Mouse (Mus musculus) stomach, embryonic 14.5 days (tissue): ENCODE data around the gene Nts. TPM values are rescaled to one million over a fixed set of nuclear protein-coding genes. Genes with fewer than 3 reads are reported as not detected.
A peak's percentile ranks its signal among the peaks of the same experiment; 100 is the strongest.

ENCODE experiments used
- ATAC-seq: fragments of 200-750 bp; cut with Nextera tagmentation; 2 replicates; pipeline ENCODE4 v1.8.0; 2017; ENCODE audit warnings: low read depth, moderate TSS enrichment; ENCODE audit not compliant: insufficient number of reproducible peaks, insufficient read depth, low FRiP score
- H3K27ac ChIP-seq: fragments of 300-500 bp; sonication (generic); 2 replicates; pipeline ENCODE4 v1.5.1; 2014; ENCODE audit warnings: mild to moderate bottlenecking, low read length, moderate library complexity, mixed read lengths
- H3K27me3 ChIP-seq: fragments of 300-500 bp; sonication (generic); 2 replicates; pipeline ENCODE4 v1.6.1; 2014; ENCODE audit warnings: low read length, control low read depth, mixed read lengths; ENCODE audit not compliant: control insufficient read depth, insufficient read depth
- H3K36me3 ChIP-seq: fragments of 300-500 bp; sonication (generic); 2 replicates; pipeline ENCODE4 v1.6.1; 2014; ENCODE audit warnings: mild to moderate bottlenecking, control low read depth, low read length, moderate library complexity, mixed read lengths; ENCODE audit not compliant: control insufficient read depth, insufficient read depth
- H3K4me1 ChIP-seq: fragments of 300-500 bp; sonication (generic); 2 replicates; pipeline ENCODE4 v1.6.1; 2014; ENCODE audit warnings: low read length, control low read depth, mixed read lengths; ENCODE audit not compliant: control insufficient read depth, insufficient read depth
- H3K4me2 ChIP-seq: fragments of 300-500 bp; sonication (generic); replicated peaks from 2 replicates; pipeline ENCODE4 v1.6.1; 2014; ENCODE audit warnings: low read depth, low read length, control low read depth
- H3K4me3 ChIP-seq: fragments of 300-500 bp; sonication (generic); 2 replicates; pipeline ENCODE4 v1.5.1; 2014; ENCODE audit warnings: low read depth, low read length, control low read depth
- H3K9ac ChIP-seq: fragments of 300-500 bp; sonication (generic); replicated peaks from 2 replicates; pipeline ENCODE4 v1.6.1; 2014; ENCODE audit warnings: low read depth, mild to moderate bottlenecking, control low read depth, low read length, moderate library complexity, mixed read lengths
- H3K9me3 ChIP-seq: fragments of 300-500 bp; sonication (generic); 2 replicates; pipeline ENCODE4 v1.6.1; 2016; ENCODE audit warnings: low read depth, low read length, control low read depth; ENCODE audit not compliant: control insufficient read depth
- WGBS: fragments of 180-500 bp; shearing (Covaris S2); extraction: QIAGEN DNeasy Blood & Tissue Kit; methylation state at CpG from one replicate; pipeline ENCODE4 v1.1.7; 2014; 5-methylcytosine and 5-hydroxymethylcytosine counted together
- polyA plus RNA-seq: library from polyadenylated mRNA; unstranded; fragments of >200 nt; fragmentation: Nextera tagmentation; extraction: Ambion mirVana; gene quantifications from 2 replicates; pipeline ENCODE4 v1.2.1, GENCODE M21; 2014

The Nts gene
- polyA plus RNA-seq, result 0.52 and 0.62 TPM in 2 replicates

DNA sequence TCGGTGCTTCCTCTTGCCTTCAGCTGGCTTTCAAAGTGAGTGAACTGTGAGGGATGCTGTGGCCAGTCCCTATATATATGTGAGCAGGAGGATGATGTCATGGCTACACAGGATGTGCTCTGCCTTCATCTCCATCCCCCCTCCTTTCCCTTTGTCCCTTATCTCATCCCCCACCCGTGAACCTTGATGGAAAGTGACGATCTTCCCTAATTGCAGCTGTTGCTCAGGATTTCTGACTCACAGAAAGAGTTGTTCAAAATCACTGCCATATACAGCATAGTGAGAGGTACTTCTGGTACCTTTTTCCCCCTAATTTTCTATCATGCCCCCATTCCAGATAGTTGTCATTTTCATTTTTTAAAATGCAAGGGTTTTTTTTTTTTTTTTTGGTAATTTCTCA lies at the start of gene Nts:
Gene Nts (minus strand): TSS at position 101 of the 400 bp plus-strand sequence.
- Histone ChIP-seq H3K9ac (no peak within 1 kb of the TSS), H3K4me2 (no peak within 1 kb of the TSS), H3K9me3 (no peaks in the 10 kb centered on the region), H3K27ac (no peak within 1 kb of the TSS), H3K27me3 (no peaks in the 10 kb centered on the region), H3K4me3 (no peak within 1 kb of the TSS), H3K4me1 (no peaks in the 10 kb centered on the region), H3K36me3 (no peaks in the 10 kb centered on the region)
- 24% methylated on average over 3 of the region's 3 CpGs for WGBS
- ATAC-seq, result no peak

DNA sequence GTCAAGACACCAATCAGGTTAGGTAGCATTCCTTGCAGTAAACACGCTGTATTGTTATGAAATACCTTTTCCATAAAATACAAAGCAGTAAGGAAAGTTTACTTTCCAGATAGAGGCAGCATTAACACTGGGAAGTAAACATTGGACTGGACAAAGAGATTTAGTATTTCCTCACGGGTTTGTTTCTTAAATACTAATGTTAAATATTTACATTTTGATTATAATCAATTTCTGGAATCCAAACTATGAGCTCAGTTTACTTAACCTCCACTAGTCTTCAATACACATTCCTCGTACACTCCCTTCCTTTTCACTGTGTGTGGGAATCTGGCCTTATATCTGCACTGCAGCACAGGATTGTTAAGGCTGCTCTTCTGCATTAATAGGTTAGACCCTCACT lies 37.6 kb upstream of the Nts start:
- no peaks in the 10 kb centered on the region for H3K4me1 ChIP-seq
- H3K4me3 ChIP-seq, result no peak overlapping the region
- H3K36me3 ChIP-seq, result no peaks in the 10 kb centered on the region
- WGBS, result 20% methylated on average over 3 of the region's 3 CpGs
- H3K27ac ChIP-seq, result no peak overlapping the region
- H3K27me3 ChIP-seq, result no peaks in the 10 kb centered on the region
- no peak overlapping the region for H3K4me2 ChIP-seq
- ATAC-seq, result peak; percentile 86
- no peaks in the 10 kb centered on the region for H3K9me3 ChIP-seq
- no peak overlapping the region for H3K9ac ChIP-seq

DNA sequence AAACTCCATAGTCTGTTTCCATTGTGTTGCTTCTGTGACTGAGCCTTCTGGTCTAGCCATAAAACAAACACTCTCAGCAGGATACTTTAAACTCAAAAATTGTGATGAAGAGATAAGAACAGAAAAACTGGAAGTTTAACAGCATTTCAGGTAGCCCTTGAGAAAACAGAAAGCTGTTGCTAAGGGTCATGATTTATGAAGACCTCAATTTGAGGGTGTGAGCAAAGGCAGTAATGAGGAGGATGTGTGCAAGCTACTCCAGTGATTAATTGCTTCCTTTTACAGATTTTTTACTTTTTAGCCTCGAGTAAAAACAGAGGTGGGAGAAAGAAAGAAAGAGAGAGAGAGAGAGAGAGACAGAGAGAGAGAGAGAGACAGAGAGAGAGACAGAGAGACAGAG lies 23.9 kb upstream of the Nts start:
- no peak overlapping the region for H3K4me3 ChIP-seq
- 0% methylated on average over 1 of the region's 1 CpGs for WGBS
- H3K4me2 ChIP-seq, result peak overlapping the region; percentile 31
- no peaks in the 10 kb centered on the region for H3K36me3 ChIP-seq
- no peaks in the 10 kb centered on the region for H3K27me3 ChIP-seq
- H3K9me3 ChIP-seq, result no peaks in the 10 kb centered on the region
- H3K27ac ChIP-seq, result no peak overlapping the region
- H3K9ac ChIP-seq, result no peak overlapping the region
- no peak for ATAC-seq
- H3K4me1 ChIP-seq, result no peaks in the 10 kb centered on the region

DNA sequence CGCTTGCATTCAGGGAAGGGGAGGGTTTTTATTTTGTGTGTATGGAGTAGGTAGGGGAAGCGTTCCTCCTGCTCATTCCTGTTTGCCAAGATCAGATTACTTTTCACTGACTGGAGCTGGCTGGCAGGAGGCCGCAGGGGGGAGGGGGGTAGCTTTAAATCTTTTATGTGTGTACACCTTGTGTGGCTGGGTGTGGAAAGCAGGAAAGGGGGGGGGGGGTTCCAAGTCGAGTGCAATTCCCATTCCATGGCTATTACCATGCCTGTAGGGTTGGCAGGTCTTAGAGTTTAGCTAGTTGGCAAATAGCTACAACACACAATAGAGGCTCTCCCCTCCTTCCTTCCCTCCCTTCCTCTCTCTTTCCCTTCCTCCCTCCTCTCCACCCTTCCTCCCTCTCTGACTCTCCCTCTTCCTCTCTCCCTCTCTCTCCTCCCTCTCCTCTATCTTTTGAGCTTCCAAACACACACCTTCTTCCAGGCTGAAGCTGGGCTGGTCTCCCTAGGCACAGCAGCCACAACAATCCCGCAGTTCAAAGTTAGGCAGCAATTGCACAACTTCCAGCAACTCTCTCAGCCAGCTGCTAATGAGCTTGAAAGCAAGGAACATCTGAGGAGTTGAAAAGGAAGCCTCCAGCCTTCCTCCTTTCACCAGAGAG lies 21.6 kb upstream of the Nts start, which contains the start of gene Rassf9:
Gene Rassf9 (plus strand): TSS at position 416 of the 655 bp plus-strand sequence.
- H3K4me3 ChIP-seq, result peak within 1 kb of the TSS; percentile 27
- H3K9ac ChIP-seq, result peak within 1 kb of the TSS; percentile 19; the same call in 1 of the 2 replicates
- ATAC-seq, result peak; percentile 95
- H3K36me3 ChIP-seq, result no peaks in the 10 kb centered on the region
- H3K9me3 ChIP-seq, result no peaks in the 10 kb centered on the region
- H3K27ac ChIP-seq, result peak within 1 kb of the TSS; percentile 72
- 14% methylated on average over 5 of the region's 5 CpGs for WGBS
- H3K27me3 ChIP-seq, result no peaks in the 10 kb centered on the region
- no peaks in the 10 kb centered on the region for H3K4me1 ChIP-seq
- peak within 1 kb of the TSS; percentile 31 for H3K4me2 ChIP-seq

DNA sequence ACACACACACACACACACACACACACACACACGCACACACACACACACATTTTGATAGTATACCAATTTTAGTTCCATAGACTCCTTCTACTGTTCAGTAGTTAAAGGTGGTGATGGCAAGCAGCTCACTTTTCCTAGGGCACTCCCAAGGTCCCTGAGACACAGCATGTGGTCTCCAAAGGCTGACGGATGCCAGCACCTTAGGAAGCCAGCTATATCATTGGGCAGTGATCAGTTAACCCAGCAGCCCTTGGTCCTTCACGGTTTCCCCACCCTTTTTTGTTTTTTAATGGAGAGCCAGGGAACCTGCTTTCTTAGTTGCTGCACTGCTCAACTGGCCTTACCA lies 21.1 kb upstream of the Nts start:
- WGBS, result 39% methylated on average over 3 of the region's 3 CpGs
- Histone ChIP-seq H3K4me3 (no peak overlapping the region), H3K4me2 (peak overlapping the region; percentile 31; the same call in 1 of the 2 replicates), H3K36me3 (no peaks in the 10 kb centered on the region), H3K9me3 (no peaks in the 10 kb centered on the region), H3K9ac (no peak overlapping the region), H3K4me1 (no peaks in the 10 kb centered on the region), H3K27ac (peak overlapping the region; percentile 69; the same call in 1 of the 2 replicates), H3K27me3 (no peaks in the 10 kb centered on the region)
- no peak for ATAC-seq

DNA sequence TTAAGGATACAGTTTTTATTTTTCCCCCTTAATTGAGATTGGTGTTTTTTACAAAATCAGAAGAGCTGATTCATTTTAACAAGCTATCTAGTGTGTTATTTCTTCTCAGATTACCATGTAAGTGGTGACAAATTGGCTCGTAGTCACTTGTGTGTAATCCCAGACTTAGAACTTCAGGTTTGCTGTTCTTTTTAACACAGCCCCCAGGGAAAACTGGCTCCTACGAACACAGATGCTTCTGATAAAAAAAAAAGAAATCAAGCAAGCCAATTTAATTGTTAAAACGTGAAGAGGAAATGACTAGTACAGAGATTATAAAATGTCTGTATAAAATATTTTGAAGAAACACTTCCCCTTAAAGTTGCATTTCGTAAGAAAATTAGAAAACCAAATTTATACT lies 17.1 kb upstream of the Nts start:
- Histone ChIP-seq H3K4me3 (no peak overlapping the region), H3K9ac (no peak overlapping the region), H3K4me2 (no peak overlapping the region), H3K36me3 (no peaks in the 10 kb centered on the region), H3K27ac (no peak overlapping the region), H3K9me3 (no peaks in the 10 kb centered on the region), H3K4me1 (no peaks in the 10 kb centered on the region), H3K27me3 (no peaks in the 10 kb centered on the region)
- WGBS, result 66% methylated on average over 4 of the region's 4 CpGs
- ATAC-seq, result no peak

DNA sequence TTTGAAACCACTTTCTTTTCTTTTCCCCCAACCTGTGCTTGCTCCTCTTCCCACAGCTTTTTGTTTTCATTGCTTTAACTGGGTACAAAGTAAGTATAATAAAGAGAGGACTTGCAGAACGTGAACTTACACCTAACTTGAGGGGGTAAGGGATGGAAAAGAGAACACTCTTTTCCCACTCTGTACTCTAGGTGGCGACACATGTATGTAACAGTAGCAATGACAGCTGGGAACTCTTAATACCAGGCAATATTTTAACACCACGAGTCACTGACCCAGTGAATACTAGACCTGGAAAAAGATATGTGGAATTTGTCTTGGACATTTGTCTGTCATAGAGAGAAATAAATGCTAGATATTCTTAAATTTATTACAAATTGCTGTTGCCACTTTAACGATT lies 8.5 kb upstream of the Nts start:
- H3K27ac ChIP-seq, result no peak overlapping the region
- no peak overlapping the region for H3K9ac ChIP-seq
- no peaks in the 10 kb centered on the region for H3K4me1 ChIP-seq
- H3K36me3 ChIP-seq, result no peaks in the 10 kb centered on the region
- no peak for ATAC-seq
- H3K4me3 ChIP-seq, result no peak overlapping the region
- H3K27me3 ChIP-seq, result no peaks in the 10 kb centered on the region
- no peaks in the 10 kb centered on the region for H3K9me3 ChIP-seq
- H3K4me2 ChIP-seq, result no peak overlapping the region
- 25% methylated on average over 4 of the region's 4 CpGs for WGBS

DNA sequence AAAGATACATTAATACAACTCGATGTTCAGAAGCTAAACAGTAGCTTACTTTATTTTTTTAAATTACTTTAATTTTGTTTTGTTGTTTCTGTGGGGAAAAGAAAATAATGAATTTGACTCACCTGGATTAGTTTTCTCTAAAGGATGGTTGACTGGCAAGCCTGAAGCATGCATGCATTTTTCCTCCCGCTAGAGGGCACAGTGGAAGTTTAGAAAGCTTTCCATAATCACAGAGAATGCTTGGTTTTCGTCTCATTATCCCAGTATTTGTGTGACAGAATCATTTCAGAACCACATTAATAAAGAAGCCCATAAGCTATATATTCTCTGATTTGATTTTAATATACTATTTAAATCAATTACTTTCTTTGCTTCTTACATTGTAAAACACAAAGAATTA lies 1.5 kb upstream of the Nts start:
- Histone ChIP-seq H3K4me3 (no peak overlapping the region), H3K4me1 (no peaks in the 10 kb centered on the region), H3K27ac (no peak overlapping the region), H3K36me3 (no peaks in the 10 kb centered on the region), H3K9me3 (no peaks in the 10 kb centered on the region), H3K4me2 (no peak overlapping the region), H3K27me3 (no peaks in the 10 kb centered on the region), H3K9ac (no peak overlapping the region)
- WGBS, result 10% methylated on average over 3 of the region's 3 CpGs
- no peak for ATAC-seq

DNA sequence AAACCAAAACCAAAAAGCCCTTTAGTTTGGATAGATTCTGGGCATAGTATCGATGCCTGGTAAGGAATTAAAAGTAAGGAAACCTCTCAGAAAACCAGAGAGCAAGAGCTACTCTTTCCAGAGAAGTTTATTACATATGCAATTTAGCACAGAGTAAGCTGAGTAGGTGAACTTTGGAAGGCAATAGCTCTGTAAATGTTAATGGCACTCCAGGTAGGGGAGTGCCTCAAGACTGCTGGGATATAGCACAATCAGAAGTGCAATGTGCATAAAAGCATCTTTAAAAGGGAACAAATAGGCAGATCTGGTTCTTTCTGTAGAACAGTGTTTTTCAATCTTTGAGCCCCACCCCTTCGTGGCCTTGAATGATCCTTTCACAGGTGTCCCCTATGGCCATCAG lies 20.9 kb downstream of the Nts start:
- no peak for ATAC-seq
- H3K36me3 ChIP-seq, result no peaks in the 10 kb centered on the region
- 74% methylated on average over 2 of the region's 2 CpGs for WGBS

More for the DNA sequence above, 20.9 kb downstream of the Nts start:
- H3K4me2 ChIP-seq, result no peak overlapping the region
- H3K4me1 ChIP-seq, result no peaks in the 10 kb centered on the region
- no peak overlapping the region for H3K27ac ChIP-seq
- H3K9ac ChIP-seq, result no peak overlapping the region
- H3K4me3 ChIP-seq, result no peak overlapping the region
- no peaks in the 10 kb centered on the region for H3K27me3 ChIP-seq
- H3K9me3 ChIP-seq, result no peaks in the 10 kb centered on the region
